Mouse (Mus musculus): ENCODE measurements around the gene Rps24.

Rps24 gene

GRCm38 (mm10) chr14:24512527-24513161, 25.7 kb downstream of the Rps24 start:
- DNase-seq, result no peak

- DNase-seq, result no peak
Measured at GRCm38 (mm10) chr14:24521597-24521996, 34.7 kb downstream of the Rps24 start.

DNA sequence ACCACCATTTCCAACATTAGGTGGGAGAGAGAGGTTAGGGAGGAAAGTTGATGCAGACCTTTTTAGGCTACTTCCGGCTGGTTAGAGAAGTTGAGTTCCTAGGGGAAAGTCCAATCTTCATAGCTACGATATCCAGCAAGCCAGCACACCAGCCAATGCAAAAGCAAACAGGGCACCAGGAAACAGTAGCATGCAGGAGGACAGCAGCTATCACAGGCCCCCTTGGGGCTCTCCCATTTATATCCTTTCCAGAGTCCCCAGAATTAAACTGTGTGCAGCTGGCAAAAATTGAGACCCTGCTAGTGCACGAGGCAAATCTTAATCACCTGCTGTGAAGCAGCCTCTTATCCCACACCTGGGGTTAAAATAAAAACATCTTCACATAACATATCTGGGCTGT, 38.2 kb downstream of the Rps24 start:
- no peak for DNase-seq

DNA sequence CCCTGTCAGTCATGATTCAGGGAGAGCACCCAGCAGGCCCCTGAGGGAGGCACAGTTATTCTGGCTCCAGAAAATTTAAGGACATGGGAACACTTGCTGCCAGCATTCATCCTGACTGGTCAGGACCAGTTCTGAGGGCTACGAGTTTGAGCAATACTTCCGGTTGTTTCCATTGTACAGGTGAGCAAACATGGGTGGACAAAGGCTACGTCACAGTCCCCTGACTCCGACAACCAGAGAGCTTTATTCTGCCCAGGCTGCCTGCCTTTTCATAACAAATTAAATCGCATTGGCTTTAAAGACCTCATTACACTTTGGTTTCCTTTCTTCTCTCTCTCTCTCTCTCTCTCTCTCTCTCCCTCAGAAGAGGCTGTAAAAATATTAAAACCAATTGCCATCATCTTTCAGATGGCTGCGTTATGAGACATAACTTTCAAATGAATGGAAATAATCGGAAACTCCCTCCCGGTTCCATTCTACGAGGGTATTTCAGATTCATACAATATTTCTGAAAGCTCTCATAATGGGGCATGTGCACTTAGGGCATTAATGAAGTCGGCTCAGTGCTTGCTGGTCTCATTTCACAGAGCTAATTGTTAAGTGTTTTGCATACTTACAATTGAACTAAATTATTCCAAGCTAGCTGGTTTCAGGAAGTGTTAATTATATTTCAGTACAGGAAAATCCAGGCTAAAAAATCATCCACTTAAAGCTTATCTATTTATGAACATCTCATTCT, 38.9 kb downstream of the Rps24 start:
- no peak for DNase-seq

GRCm38 (mm10) chr14:24526440-24526839, 39.5 kb downstream of the Rps24 start:
- no peak for DNase-seq

- peak in 1 of 2 experiments; percentile 20 for DNase-seq
Measured at GRCm38 (mm10) chr14:24530228-24530627, 43.3 kb downstream of the Rps24 start.

DNA sequence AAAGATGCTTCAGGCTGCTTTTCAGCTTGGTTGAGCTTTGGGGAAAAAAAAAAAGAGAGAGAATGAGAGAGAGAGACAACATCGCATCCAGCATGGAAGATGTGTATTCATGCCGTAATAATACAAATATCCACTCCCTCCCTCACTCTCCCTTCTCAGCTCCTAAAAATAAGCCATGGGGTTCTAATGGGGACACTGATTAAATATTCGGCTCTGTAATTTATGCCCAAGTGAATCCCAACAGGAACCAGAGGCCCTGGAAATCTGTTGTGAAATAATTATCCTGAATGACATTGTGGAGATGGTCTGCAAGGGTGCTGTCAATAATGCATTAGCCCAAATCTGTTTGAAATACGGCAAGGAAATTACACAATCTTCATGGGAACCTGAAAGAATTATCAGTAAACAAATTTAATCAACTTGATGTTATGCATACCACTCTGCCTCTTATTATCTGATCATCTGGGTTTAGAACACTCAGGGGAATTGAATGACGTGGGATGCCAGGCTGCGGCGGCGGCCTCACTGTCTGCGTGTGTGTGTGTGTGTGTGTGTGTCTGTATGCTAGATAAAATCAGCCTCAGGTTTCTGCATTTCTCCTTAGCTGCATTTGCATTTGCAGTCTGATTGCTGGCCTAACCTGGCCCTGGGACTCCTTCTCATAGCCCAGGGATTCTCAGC, 48.1 kb downstream of the Rps24 start:
- peak; percentile 63 for DNase-seq

- DNase-seq, result peak; percentile 83 to 91
Measured at GRCm38 (mm10) chr14:24542901-24543300, 56.0 kb downstream of the Rps24 start.

DNA sequence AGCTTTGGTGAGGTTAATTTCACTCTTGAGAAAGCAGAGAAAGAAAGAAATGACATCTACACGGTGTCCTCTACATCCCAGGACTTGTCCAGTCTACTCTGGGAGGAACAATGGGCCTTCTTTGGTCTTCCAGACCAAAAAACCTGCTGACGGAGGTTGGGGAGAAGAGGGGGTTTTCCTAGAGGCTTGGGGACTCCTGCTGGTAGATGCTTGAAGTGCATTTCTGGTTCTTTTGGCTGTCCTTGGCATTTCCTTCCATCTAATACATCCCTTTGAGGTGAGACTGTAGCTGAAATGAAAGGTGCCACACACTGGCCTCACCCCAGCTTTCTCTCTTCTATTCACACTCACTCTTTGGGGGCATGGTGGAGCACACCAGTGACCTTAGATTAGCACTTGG, 57.1 kb downstream of the Rps24 start:
- DNase-seq, result peak; percentile 69 to 70

All from cerebellum, postnatal 10 days (tissue).